Mouse (Mus musculus): ENCODE measurements around the gene Amt. TPM values are rescaled to one million over a fixed set of nuclear protein-coding genes. Genes with fewer than 3 reads are reported as not detected.

Gene Amt
- polyA plus RNA-seq, 1 experiment from 2014 or later, result 15.9 TPM

- Histone ChIP-seq H3K36me3 (ENCODE audit: control insufficient read depth, insufficient read depth, low read length) (peaks cover 8% of the 10 kb centered on the region), H3K4me3 (ENCODE audit: low read depth, low read length) (peak overlapping the region; percentile 74; the same call in 1 of the 2 replicates), H3K4me1 (ENCODE audit: control insufficient read depth, insufficient read depth, low read length) (no peaks in the 10 kb centered on the region), H3K27me3 (ENCODE audit: control insufficient read depth, insufficient read depth, low read length) (no peaks in the 10 kb centered on the region), H3K27ac (replicated peaks; ENCODE audit: low read depth, low read length) (peak overlapping the region; percentile 93), H3K9ac (ENCODE audit: low read length) (peak overlapping the region; percentile 95; the same call in 1 of the 2 replicates), H3K9me3 (ENCODE audit: control insufficient read depth, low read length) (no peaks in the 10 kb centered on the region), H3K4me2 (ENCODE audit: low read depth, severe bottlenecking) (peak overlapping the region; percentile 74)
- DNase-seq (ENCODE audit: low spot score) (peak; percentile 45), ATAC-seq (ENCODE audit: insufficient number of reproducible peaks, low FRiP score, low TSS enrichment, low read depth) (no peak)
- 29% methylated on average over 6 of the region's 6 CpGs for WGBS
These were observed 41.9 kb downstream of the Amt start for GRCm38 (mm10) chr9:108338551-108338885.

- Histone ChIP-seq H3K9ac (ENCODE audit: low read length) (peak within 1 kb of the TSS; percentile 95), H3K27me3 (ENCODE audit: control insufficient read depth, insufficient read depth, low read length) (no peaks in the 10 kb centered on the region), H3K4me1 (ENCODE audit: control insufficient read depth, insufficient read depth, low read length) (no peaks in the 10 kb centered on the region), H3K36me3 (ENCODE audit: control insufficient read depth, insufficient read depth, low read length) (peaks cover 8% of the 10 kb centered on the region), H3K4me3 (ENCODE audit: low read depth, low read length) (peak within 1 kb of the TSS; percentile 74), H3K9me3 (ENCODE audit: control insufficient read depth, low read length) (no peaks in the 10 kb centered on the region), H3K27ac (replicated peaks; ENCODE audit: low read depth, low read length) (peak within 1 kb of the TSS; percentile 93), H3K4me2 (ENCODE audit: low read depth, severe bottlenecking) (peak within 1 kb of the TSS; percentile 74)
- ATAC-seq (ENCODE audit: insufficient number of reproducible peaks, low FRiP score, low TSS enrichment, low read depth) (peak; percentile 94), DNase-seq (ENCODE audit: low spot score) (peak; percentile 93)
- WGBS, result under 1% methylated on average over 49 of the region's 49 CpGs
These were observed 42.5 kb downstream of the Amt start, which contains the start of gene Gpx1 for GRCm38 (mm10) chr9:108338886-108339781. Gpx1 (plus strand) TSS chr9:108338903.

GRCm38 (mm10) chr9:108339886-108340257 lies 43.2 kb downstream of the Amt start:
- Histone ChIP-seq H3K4me3 (ENCODE audit: low read depth, low read length) (peak overlapping the region; percentile 74), H3K9me3 (ENCODE audit: control insufficient read depth, low read length) (no peaks in the 10 kb centered on the region), H3K27ac (replicated peaks; ENCODE audit: low read depth, low read length) (peak overlapping the region; percentile 93), H3K4me2 (ENCODE audit: low read depth, severe bottlenecking) (peak overlapping the region; percentile 74), H3K27me3 (ENCODE audit: control insufficient read depth, insufficient read depth, low read length) (no peaks in the 10 kb centered on the region), H3K4me1 (ENCODE audit: control insufficient read depth, insufficient read depth, low read length) (no peaks in the 10 kb centered on the region), H3K36me3 (ENCODE audit: control insufficient read depth, insufficient read depth, low read length) (peaks cover 6% of the 10 kb centered on the region), H3K9ac (ENCODE audit: low read length) (peak overlapping the region; percentile 95)
- ATAC-seq (ENCODE audit: insufficient number of reproducible peaks, low FRiP score, low TSS enrichment, low read depth), result no peak
- 10% methylated on average over 20 of the region's 20 CpGs for WGBS
- peak; percentile 41 for DNase-seq (ENCODE audit: low spot score)

GRCm38 (mm10) chr9:108340258-108341138 lies 43.8 kb downstream of the Amt start:
- ATAC-seq (ENCODE audit: insufficient number of reproducible peaks, low FRiP score, low TSS enrichment, low read depth), result no peak
- WGBS, result 66% methylated on average over 10 of the region's 10 CpGs
- Histone ChIP-seq H3K9ac (ENCODE audit: low read length) (peak overlapping the region; percentile 95), H3K27me3 (ENCODE audit: control insufficient read depth, insufficient read depth, low read length) (no peaks in the 10 kb centered on the region), H3K27ac (replicated peaks; ENCODE audit: low read depth, low read length) (no peak overlapping the region), H3K9me3 (ENCODE audit: control insufficient read depth, low read length) (no peaks in the 10 kb centered on the region), H3K36me3 (ENCODE audit: control insufficient read depth, insufficient read depth, low read length) (no peaks in the 10 kb centered on the region; the same call in 1 of the 2 replicates), H3K4me2 (ENCODE audit: low read depth, severe bottlenecking) (peak overlapping the region; percentile 74), H3K4me1 (ENCODE audit: control insufficient read depth, insufficient read depth, low read length) (no peaks in the 10 kb centered on the region), H3K4me3 (ENCODE audit: low read depth, low read length) (peak overlapping the region; percentile 74)
- DNase-seq (ENCODE audit: low spot score), result no peak

GRCm38 (mm10) chr9:108341139-108341475 lies 44.5 kb downstream of the Amt start:
- Histone ChIP-seq H3K27ac (replicated peaks; ENCODE audit: low read depth, low read length) (no peak overlapping the region), H3K9me3 (ENCODE audit: control insufficient read depth, low read length) (no peaks in the 10 kb centered on the region), H3K4me1 (ENCODE audit: control insufficient read depth, insufficient read depth, low read length) (no peaks in the 10 kb centered on the region), H3K36me3 (ENCODE audit: control insufficient read depth, insufficient read depth, low read length) (no peaks in the 10 kb centered on the region; the same call in 1 of the 2 replicates), H3K27me3 (ENCODE audit: control insufficient read depth, insufficient read depth, low read length) (no peaks in the 10 kb centered on the region), H3K4me3 (ENCODE audit: low read depth, low read length) (no peak overlapping the region), H3K9ac (ENCODE audit: low read length) (no peak overlapping the region), H3K4me2 (ENCODE audit: low read depth, severe bottlenecking) (no peak overlapping the region)
- ATAC-seq (ENCODE audit: insufficient number of reproducible peaks, low FRiP score, low TSS enrichment, low read depth), result no peak
- 92% methylated on average over 5 of the region's 5 CpGs for WGBS
- no peak for DNase-seq (ENCODE audit: low spot score)

GRCm38 (mm10) chr9:108341801-108342200 lies 45.1 kb downstream of the Amt start:
- no peak overlapping the region for H3K9ac ChIP-seq (ENCODE audit: low read length)
- no peaks in the 10 kb centered on the region for H3K9me3 ChIP-seq (ENCODE audit: control insufficient read depth, low read length)
- no peak for ATAC-seq (ENCODE audit: insufficient number of reproducible peaks, low FRiP score, low TSS enrichment, low read depth)
- no peak overlapping the region for H3K27ac ChIP-seq (replicated peaks; ENCODE audit: low read depth, low read length)
- no peak for DNase-seq (ENCODE audit: low spot score)
- no peak overlapping the region for H3K4me2 ChIP-seq (ENCODE audit: low read depth, severe bottlenecking)
- no peaks in the 10 kb centered on the region for H3K36me3 ChIP-seq (ENCODE audit: control insufficient read depth, insufficient read depth, low read length)
- no peaks in the 10 kb centered on the region for H3K27me3 ChIP-seq (ENCODE audit: control insufficient read depth, insufficient read depth, low read length)
- H3K4me3 ChIP-seq (ENCODE audit: low read depth, low read length), result no peak overlapping the region
- no peaks in the 10 kb centered on the region for H3K4me1 ChIP-seq (ENCODE audit: control insufficient read depth, insufficient read depth, low read length)

GRCm38 (mm10) chr9:108342301-108342831 lies 45.7 kb downstream of the Amt start:
- no peak overlapping the region for H3K27ac ChIP-seq (replicated peaks; ENCODE audit: low read depth, low read length)
- no peaks in the 10 kb centered on the region for H3K27me3 ChIP-seq (ENCODE audit: control insufficient read depth, insufficient read depth, low read length)
- H3K9ac ChIP-seq (ENCODE audit: low read length), result no peak overlapping the region
- 36% methylated on average over 5 of the region's 5 CpGs for WGBS
- no peaks in the 10 kb centered on the region for H3K4me1 ChIP-seq (ENCODE audit: control insufficient read depth, insufficient read depth, low read length)
- H3K9me3 ChIP-seq (ENCODE audit: control insufficient read depth, low read length), result no peaks in the 10 kb centered on the region
- no peak overlapping the region for H3K4me3 ChIP-seq (ENCODE audit: low read depth, low read length)
- H3K4me2 ChIP-seq (ENCODE audit: low read depth, severe bottlenecking), result no peak overlapping the region
- DNase-seq (ENCODE audit: low spot score) (no peak), ATAC-seq (ENCODE audit: insufficient number of reproducible peaks, low FRiP score, low TSS enrichment, low read depth) (no peak)
- no peaks in the 10 kb centered on the region for H3K36me3 ChIP-seq (ENCODE audit: control insufficient read depth, insufficient read depth, low read length)

- Histone ChIP-seq H3K4me1 (ENCODE audit: control insufficient read depth, insufficient read depth, low read length) (no peaks in the 10 kb centered on the region), H3K9me3 (ENCODE audit: control insufficient read depth, low read length) (no peaks in the 10 kb centered on the region), H3K27ac (replicated peaks; ENCODE audit: low read depth, low read length) (no peak overlapping the region), H3K9ac (ENCODE audit: low read length) (no peak overlapping the region), H3K27me3 (ENCODE audit: control insufficient read depth, insufficient read depth, low read length) (no peaks in the 10 kb centered on the region), H3K4me2 (ENCODE audit: low read depth, severe bottlenecking) (no peak overlapping the region), H3K4me3 (ENCODE audit: low read depth, low read length) (no peak overlapping the region), H3K36me3 (ENCODE audit: control insufficient read depth, insufficient read depth, low read length) (no peaks in the 10 kb centered on the region)
- WGBS, result 86% methylated on average over 3 of the region's 3 CpGs
- ATAC-seq (ENCODE audit: insufficient number of reproducible peaks, low FRiP score, low TSS enrichment, low read depth) (no peak), DNase-seq (ENCODE audit: low spot score) (no peak)
These were observed 46.7 kb downstream of the Amt start for GRCm38 (mm10) chr9:108343331-108343730.

Measured in limb, embryonic 11.5 days (tissue).